Mouse (Mus musculus): ENCODE results near the gene Uvssa.

DNA sequence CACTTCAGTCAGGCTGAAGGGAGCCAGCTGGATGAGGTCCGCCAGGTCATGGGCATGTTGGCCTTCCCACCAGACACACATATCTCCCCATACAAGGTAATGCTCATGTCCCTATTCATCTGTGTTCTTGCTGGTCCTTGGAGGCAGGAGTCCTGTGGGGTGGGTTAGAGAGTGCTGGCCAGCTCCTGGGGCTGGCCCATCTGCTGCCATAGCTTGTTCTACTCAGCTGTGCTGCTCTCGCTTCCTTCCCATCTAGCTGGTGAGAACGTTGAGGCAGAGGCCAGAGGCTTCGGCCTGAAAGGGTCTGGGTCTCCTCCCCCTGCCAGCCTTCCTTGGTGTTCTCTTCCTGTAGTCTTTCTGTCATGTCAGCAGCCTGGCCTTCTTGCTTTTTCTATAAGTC lies 9.7 kb upstream of the Uvssa start:
- TF ChIP-seq ZC3H11A (IDR thresholded peaks at IDR 0.05; ENCODE audit: borderline replicate concordance, low read depth, low read length) (no peak), CHD2 (IDR thresholded peaks at IDR 0.05; ENCODE audit: low read depth, low read length) (no peak), MAFK (IDR thresholded peaks at IDR 0.05; ENCODE audit: insufficient read depth, low read depth, low read length) (no peak)
